Mouse (Mus musculus): ENCODE data around the gene 2900026A02Rik.

The 2900026A02Rik gene

DNA sequence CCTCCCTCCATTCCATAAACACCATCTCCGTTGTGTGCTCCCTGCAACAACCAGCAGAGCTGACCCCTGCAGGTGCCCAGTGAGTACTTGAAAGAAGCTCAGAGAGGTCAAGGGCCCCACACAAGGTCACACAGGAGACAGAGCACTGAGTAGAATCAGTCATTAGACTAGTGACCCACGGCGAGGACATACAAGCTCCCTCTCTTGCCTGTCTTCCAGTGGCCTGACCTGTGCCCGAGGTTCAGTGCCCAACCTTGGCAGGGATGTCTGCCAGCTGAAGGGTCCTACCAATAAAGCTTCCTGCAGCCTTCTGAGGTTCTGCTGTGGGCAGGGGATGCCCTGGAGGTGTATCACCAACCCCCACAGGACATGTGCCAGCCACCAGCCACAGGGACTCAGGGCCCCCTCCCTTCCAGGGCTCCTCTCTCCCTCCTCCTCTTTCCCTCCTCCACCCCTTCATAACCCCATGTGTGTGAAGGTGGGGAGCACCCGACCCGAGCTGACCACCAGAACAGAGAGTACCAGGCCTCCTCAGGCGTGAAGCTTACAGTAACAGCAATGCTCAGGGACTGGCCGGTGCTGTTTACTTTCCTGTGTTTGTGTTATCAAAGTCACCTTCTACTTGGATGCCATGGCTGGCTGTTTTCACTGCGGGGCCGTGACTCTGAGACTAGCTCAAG is 8.7 kb downstream of the 2900026A02Rik start:
- DNase-seq (ENCODE audit: low spot score), result no peak

- no peak for DNase-seq (ENCODE audit: low spot score)
Observed at GRCm38 (mm10) chr5:113210314-113210713, 10.7 kb downstream of the 2900026A02Rik start.

GRCm38 (mm10) chr5:113209898-113210297 is 11.1 kb downstream of the 2900026A02Rik start:
- no peak for DNase-seq (ENCODE audit: low spot score)

GRCm38 (mm10) chr5:113209401-113209750 is 11.7 kb downstream of the 2900026A02Rik start:
- DNase-seq (ENCODE audit: low spot score), result no peak

DNA sequence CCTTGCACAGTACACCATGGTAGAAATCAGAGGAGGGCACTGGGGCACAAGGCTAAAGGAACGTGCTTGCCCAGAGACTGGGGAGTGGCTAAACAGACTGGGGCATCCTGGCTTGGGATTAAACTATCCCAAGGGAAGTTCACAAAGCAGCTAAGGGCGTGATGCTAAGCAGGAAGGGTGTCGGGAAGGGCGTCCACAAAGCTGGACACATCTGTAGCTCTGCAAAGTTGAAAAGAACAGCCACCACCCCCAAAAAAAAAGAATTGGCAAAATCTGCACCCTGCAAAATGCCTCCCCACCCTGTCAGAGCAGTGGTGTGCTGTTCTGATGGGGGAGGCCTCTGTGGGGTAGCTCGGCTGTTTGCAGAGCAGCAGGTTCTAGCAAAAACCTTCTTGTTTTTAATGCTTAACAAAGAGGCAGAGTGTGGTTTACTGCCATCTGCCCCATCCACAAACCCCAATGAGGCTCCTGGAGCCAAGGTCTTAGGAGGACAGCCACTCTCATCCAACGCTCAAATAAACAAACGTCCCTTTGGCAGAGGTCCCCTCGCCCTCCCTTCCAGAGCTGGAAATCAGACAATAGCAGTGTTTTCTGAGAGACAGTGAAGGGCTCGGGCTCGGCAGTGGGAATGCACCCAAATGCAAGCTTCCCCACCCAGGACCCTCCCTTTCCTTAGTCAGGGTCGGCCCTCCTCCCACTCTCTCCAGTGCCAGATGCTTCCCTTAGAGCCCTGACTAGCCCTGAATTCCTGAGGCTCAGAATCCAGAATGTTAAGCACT is 12.2 kb downstream of the 2900026A02Rik start:
- DNase-seq (ENCODE audit: low spot score), result peak; percentile 73

- peak; percentile 56 for DNase-seq (ENCODE audit: low spot score)
Observed at GRCm38 (mm10) chr5:113208048-113208447, 13.0 kb downstream of the 2900026A02Rik start.

DNA sequence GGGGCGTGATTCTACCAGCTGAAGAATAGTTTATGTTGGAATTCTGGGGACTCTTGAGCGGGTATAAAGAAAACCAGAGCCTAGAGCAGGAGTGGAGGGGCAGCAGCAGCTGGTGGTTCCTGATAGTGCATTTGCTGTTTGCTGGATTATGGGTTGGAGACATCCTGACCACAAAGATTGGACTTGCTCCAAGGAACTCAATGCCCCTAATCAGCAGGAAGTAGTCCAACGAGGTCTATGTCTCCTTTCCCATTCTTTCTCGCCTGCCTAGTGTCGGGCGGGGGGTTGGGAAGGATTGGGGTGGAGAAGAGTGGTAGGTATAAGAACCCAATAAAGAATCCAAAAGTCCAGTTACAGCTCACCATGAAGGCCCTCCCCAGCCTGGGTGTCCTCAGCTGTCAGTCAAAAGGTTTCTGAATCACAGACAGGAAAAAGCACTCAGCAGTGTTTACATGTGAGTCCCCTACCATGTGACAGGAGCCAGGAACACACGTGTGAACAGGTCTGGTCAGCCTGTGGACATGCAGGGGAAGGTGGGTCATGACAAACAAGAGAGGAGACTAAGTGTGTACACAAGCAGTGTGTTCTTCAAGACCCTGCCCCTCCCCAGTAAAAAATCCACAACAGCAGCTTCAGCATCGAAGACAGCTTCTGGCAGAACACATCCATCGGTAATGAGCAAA is 14.2 kb downstream of the 2900026A02Rik start:
- DNase-seq (ENCODE audit: low spot score), result no peak

DNA sequence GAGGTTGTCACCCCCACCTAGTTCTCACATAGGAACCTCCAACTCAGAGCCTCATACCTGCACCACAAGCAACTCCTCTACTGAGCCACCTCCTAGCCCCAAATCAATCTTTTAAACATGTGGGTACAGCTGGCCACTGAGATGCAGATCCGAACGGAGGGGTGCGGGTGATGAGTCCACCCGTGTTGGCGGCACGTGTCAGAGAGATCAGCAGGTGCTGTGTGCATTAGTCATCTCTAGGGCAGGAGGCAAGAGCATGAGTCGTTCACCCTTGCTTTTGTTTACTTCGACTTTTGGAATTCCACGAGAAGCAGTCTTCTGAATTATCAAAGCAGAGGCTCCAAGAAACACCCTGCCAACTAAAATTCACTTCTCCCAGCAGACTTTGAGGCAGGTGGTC is 16.8 kb downstream of the 2900026A02Rik start:
- DNase-seq (ENCODE audit: low spot score), result no peak

DNA sequence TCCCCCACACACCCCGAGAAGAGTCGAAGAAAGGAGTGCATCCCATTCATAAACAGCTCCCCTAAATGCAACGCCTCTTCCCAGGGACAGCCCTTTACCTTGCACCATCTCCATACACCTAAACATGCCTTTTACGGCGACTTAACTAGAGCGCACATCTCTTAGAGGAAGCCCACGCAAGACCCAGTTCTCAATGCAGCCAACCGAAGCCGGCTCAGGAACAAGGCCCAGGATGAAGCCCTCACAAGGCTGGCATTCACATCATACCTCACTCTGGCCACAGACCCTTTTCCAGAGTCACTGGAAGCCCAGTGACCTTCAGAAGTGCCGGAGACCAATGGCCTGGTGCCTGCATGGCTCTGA is 21.3 kb downstream of the 2900026A02Rik start:
- no peak for DNase-seq (ENCODE audit: low spot score)

DNA sequence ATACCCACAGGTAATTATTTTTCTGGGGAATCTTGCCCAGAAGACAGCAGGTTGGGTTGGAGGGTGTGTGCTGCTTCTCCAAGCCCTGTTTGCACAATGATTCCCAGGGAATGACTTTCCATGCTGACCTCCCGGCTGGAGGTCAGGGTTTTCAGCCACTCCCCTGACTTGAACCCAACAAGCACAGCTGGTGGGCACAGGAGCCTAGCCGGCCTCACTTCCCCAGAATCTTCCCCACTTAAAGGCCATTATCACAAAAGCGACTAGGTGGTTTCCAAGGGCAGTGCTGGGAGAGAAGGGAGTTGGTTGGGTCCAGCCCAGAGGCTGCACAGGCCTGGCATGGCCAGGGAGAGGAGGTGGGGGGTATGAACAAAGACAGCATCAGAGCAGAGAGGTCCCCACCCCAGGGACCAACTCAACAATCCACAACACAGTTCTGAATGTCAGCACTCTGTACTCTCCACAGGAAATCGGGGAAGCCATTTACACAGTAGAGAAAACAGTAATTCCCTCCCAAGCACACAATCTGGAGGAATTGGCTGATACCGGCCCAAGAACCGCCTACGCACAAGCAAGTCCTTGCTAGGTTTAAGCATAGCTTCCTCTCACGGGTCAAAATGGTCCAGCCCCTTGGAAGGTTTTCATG is 21.8 kb downstream of the 2900026A02Rik start:
- DNase-seq (ENCODE audit: low spot score), result no peak

DNA sequence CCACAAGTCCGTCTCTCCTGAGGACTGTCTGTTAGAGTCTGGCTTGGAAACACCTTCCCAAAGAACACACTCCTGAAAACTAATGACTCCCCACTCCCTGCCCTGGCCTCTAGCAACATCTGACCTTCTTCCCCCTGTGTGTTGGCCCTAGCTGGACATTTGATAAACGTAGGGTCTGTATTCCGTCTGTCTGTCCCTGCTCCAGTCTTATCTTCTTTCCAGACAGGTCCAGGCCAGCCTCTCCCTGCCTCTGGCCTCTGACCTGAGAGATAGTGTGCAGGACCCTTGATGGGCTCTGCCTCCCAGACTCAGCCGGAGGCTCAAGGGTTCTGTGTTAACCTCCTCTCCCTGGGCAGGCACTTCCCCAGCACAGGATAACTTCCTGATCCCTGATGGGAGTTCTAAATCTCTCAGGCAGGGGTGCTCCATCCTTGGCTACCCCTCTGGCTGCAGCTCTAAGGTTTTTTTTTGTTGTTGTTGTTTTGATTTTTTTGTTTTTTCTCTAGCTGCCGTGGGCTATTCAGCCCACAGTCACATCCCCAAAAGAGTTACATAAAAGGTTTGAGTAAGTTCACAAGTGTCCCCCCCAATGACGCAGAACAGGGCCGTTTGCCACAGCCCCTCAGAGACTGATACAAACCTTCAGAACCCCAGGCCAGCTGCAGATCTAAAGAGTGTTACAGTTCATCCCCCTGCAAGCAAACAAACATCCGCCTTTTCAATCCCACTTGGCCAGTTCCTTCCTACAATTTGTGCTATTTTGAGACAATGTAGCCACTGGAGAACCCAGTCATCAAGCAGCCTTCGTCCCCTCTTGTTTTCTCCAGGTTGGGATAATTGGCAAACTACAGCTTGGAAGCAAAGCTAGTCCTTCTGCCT is 23.9 kb downstream of the 2900026A02Rik start:
- peak; percentile 69 for DNase-seq (ENCODE audit: low spot score)

GRCm38 (mm10) chr5:113195907-113196306 is 25.1 kb downstream of the 2900026A02Rik start:
- no peak for DNase-seq (ENCODE audit: low spot score)

GRCm38 (mm10) chr5:113195451-113195850 is 25.6 kb downstream of the 2900026A02Rik start:
- no peak for DNase-seq (ENCODE audit: low spot score)

- DNase-seq (ENCODE audit: low spot score), result no peak
Observed at GRCm38 (mm10) chr5:113193762-113194161, 27.3 kb downstream of the 2900026A02Rik start.

DNA sequence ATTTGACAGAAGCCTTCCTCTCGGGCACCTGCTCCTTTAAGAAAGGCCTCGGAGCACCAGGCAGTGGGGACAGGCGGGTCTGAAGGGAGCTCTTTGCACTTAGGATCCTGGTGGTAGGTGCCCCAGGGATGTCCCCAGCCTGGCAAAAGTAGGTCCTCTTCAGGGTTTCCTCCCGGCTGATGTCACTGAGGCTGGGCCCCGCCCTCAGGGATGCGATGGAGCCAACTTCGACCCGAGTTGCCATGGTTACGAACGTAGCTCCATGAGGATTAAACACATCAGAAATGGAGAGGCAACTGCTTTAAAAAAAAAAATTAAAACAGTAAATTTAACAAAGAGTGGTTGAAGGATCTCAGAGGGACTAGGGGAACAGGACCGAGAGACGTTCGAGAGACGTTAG is 29.1 kb downstream of the 2900026A02Rik start:
- no peak for DNase-seq (ENCODE audit: low spot score)

DNA sequence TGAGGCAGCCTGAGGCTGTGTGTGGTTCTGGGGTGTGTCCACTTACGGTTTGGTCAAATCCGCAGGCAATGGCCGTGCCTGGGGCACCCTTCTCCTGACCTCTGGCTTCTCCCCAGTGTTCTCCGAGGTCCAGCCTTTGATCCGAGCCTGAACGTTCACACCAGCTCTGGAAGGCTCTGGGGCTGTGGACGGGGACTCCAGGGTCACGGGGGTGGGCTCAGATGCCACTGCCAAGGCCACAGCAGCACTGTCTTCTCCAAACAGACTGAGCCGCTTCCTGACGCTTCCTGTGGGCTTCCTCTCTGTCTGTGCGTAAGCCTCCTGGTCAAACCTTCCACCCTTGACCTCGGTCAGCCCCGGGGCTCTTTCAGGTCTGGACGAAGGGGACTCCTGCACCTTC is 30.5 kb downstream of the 2900026A02Rik start:
- DNase-seq (ENCODE audit: low spot score), result no peak

DNA sequence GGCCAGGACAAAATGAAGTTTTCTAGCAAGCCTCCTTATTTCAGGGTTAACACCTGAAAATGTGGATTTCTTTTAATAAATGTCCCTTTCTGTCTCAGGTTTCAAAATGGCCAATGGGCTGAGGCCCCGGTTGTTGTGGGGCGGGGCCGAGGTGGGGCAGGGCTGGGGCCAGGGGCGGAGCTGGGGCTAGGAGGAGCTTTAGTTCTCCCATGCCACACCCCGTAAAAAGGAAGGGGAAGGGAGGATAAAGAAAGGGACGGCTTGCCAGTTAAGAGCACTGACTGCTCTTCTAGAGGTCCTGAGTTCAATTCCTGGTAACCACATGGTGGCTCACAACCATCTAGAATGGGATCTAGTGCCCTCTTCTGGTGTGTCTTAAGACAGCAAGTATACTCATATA is 39.6 kb downstream of the 2900026A02Rik start:
- DNase-seq (ENCODE audit: low spot score), result no peak

- DNase-seq (ENCODE audit: low spot score), result no peak
Observed at GRCm38 (mm10) chr5:113180755-113181154, 40.3 kb downstream of the 2900026A02Rik start.

DNA sequence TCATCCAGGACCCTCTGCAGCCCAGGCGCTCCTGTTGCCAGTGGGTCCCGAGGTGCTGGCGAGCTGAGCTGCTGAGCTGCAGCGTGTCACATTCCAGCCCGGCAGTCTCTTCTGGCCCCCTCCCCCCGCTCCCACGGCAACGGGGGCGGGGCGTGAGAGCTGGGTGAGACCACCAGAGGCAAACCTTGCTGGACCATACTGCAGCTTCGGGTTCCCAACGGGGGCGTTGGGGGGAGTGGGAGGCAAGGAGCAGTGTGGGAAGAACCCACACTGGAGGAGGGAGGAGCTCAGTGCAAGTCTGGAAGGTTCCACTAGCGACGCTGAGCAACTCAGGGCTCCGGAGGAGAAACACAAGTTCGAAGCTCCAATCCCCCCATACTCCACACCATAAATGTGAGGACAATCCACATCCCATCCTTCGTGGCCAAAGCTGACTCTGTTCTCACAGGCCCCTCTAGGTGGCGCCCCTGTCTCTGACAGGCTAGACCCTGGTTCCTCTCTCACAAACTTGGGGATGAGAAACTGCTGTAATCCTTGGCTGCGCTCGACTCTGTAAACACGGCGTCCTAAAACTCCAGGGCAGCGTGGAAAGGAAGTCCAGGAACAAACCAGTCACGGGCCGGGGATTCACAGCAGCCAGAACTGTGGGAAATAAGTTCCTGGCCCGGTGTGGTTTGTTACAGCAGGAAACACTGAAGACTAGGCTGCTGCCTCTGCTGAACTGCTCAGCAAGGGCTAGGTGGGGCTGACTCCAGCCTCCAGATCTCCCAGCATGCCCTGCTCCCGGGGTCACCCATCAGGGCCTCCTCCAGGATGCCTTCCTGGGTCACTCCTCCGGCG is 41.0 kb downstream of the 2900026A02Rik start:
- DNase-seq (ENCODE audit: low spot score), result peak; percentile 82

DNA sequence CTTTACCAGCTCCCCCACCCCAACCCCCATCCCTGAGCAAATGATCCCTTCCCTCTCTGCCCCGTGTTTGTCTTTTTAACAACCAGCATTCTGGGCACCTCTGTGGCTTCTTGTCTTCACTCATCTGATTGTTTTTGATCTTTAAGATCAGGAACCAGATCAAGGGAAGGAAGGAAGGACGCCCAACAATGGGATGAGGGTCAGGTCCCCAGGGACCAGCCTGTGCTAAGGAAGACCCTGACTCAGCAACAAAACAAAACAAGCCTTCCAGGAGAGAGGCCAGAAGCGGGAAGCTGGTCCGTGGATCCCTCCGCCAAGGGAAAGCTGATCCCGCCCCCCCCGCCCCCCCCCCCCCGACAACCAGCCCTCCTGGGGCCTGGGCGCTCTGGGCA is 41.6 kb downstream of the 2900026A02Rik start:
- no peak for DNase-seq (ENCODE audit: low spot score)

DNA sequence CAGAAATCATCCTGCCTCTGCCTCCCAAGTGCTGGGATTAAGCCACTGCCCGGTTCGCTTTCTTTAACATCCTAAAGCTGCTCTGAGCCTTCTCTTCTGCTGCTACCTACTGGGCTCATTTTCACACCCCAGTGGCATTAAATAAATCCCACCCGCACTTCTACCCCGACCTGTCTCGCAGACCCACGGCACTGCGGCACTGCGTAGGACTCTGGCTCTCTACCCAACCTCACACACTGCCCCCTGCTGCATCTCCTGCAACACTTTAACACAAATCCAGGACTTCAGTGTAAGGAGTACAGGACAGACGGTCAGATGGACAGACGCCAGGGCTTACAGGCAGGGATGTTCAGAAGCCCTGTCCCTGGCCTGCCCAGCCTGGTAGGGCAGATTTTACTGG is 45.1 kb downstream of the 2900026A02Rik start:
- DNase-seq (ENCODE audit: low spot score), result no peak
